Mouse (Mus musculus) stomach, embryonic 15.5 days (tissue): Measurements from ENCODE around the gene Gm5580. TPM values are rescaled to one million over a fixed set of nuclear protein-coding genes. Genes with fewer than 3 reads are reported as not detected.
"Not testable (repeated sequence)": the region's sequence is repeated elsewhere in the genome, so short reads cannot be mapped to it uniquely, and the experiment has no call there.

Experiments used
- ATAC-seq: fragments of 200-750 bp; cut with Nextera tagmentation; 2 replicates; pipeline ENCODE4 v1.8.0; 2017; ENCODE audit warnings: low read depth, moderate number of reproducible peaks, moderate TSS enrichment; ENCODE audit not compliant: insufficient read depth, low FRiP score
- H3K27ac ChIP-seq: fragments of 300-500 bp; sonication (generic); 2 replicates; pipeline ENCODE4 v1.5.1; 2015; ENCODE audit warnings: mild to moderate bottlenecking, inconsistent platforms
- H3K27me3 ChIP-seq: fragments of 300-500 bp; sonication (generic); replicated peaks from 2 replicates; pipeline ENCODE4 v1.6.1; 2015; ENCODE audit warnings: inconsistent platforms
- H3K36me3 ChIP-seq: fragments of 300-500 bp; sonication (generic); 2 replicates; pipeline ENCODE4 v1.6.1; 2015; ENCODE audit warnings: inconsistent platforms
- H3K4me1 ChIP-seq: fragments of 300-500 bp; sonication (generic); 2 replicates; pipeline ENCODE4 v1.6.1; 2015; ENCODE audit warnings: inconsistent platforms
- H3K4me2 ChIP-seq: fragments of 300-500 bp; sonication (generic); 2 replicates; pipeline ENCODE4 v1.6.1; 2015; ENCODE audit warnings: mild to moderate bottlenecking, inconsistent platforms
- H3K4me3 ChIP-seq: fragments of 300-500 bp; sonication (generic); replicated peaks from 2 replicates; pipeline ENCODE4 v1.5.1; 2015; ENCODE audit warnings: inconsistent platforms
- H3K9ac ChIP-seq: fragments of 300-500 bp; sonication (generic); 2 replicates; pipeline ENCODE4 v1.6.1; 2015; ENCODE audit warnings: inconsistent platforms
- H3K9me3 ChIP-seq: fragments of 300-500 bp; sonication (generic); 2 replicates; pipeline ENCODE4 v1.6.1; 2016; ENCODE audit warnings: inconsistent platforms
- WGBS: fragments of 180-500 bp; shearing (Covaris S2); methylation state at CpG from one replicate; pipeline ENCODE4 v1.1.7; 2015; 5-methylcytosine and 5-hydroxymethylcytosine counted together
- polyA plus RNA-seq: library from polyadenylated mRNA; unstranded; fragments of >200 nt; fragmentation: Nextera tagmentation; extraction: Ambion mirVana; gene quantifications from 2 replicates; pipeline ENCODE4 v1.2.1, GENCODE M21; 2015

Gm5580 gene
- 0.35 and 2.5 TPM in 2 replicates for polyA plus RNA-seq

DNA sequence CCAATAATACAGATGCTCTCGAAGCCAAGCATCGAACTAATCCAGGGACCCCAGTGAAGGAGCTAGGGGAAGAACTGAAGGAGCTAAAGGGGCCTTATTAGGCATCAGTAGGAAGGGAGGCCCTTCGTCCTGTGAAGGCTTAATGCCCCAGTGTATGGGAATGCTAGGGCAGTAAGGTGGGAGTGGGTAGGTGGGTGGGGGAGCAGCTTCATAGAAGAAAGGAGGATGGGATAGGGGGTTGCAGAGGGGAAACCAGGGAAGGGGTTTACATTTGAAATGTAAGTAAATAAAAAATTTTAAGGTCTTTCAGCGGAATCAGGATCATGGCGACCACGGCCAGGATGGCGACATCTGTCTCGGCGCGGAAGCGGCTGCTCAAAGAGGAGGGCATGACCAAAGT is at the start of gene Gm5580:
TSS of gene Gm5580 (plus strand) at position 301 of the 400 bp plus-strand sequence.
- not testable (repeated sequence) for H3K27ac ChIP-seq, H3K4me2 ChIP-seq, H3K4me3 ChIP-seq, ATAC-seq, H3K9me3 ChIP-seq, H3K36me3 ChIP-seq, H3K27me3 ChIP-seq, H3K4me1 ChIP-seq, H3K9ac ChIP-seq
- 92% methylated on average over 11 of the region's 11 CpGs for WGBS

DNA sequence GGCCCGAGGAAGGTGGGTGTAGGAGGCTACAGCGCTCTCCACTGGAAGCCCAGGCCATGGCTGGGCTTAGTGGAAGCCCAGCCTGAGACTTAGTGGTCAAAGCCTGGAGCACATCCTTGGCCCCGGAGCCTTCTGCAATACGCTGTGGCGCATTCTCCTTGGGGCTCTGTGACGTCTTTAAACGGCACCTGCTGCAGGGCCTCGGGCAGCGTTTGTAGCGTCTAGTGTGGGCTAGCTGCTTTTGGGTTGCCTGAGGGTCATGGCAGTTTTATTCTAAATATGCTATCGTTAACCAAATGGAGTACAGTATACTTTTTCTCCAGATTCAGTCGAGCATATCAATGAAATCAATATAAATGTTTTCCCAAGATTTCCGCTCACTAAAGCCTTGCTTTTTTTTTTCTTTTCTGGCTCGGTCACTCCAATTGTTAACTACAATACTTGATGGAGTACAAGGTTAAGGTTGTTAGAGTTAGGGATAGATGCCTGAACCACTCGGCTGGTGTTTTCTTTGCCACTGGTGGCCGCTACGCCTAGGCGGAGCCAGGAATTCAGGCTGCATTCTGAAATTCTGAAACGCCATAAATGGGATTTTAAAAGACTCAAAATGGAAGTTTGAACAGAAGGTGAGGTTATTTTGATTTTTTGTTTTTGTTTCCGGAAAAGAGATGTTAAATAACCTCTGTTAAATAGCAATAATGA is 44.5 kb upstream of the Gm5580 start, which contains the start of gene Olfr212:
TSS of gene Olfr212 (plus strand) at position 215 of the 702 bp plus-strand sequence.
- H3K4me3 ChIP-seq, H3K27me3 ChIP-seq, H3K9ac ChIP-seq, H3K4me1 ChIP-seq, H3K27ac ChIP-seq, H3K4me2 ChIP-seq, H3K9me3 ChIP-seq, H3K36me3 ChIP-seq, ATAC-seq: not testable (repeated sequence)
- WGBS, result 88% methylated on average over 20 of the region's 20 CpGs

GRCm38 (mm10) chr6:116514832-116515231 is 36.1 kb upstream of the Gm5580 start:
- Histone ChIP-seq H3K4me3 (no peak overlapping the region), H3K4me1 (no peaks in the 10 kb centered on the region), H3K9me3 (no peaks in the 10 kb centered on the region), H3K36me3 (no peaks in the 10 kb centered on the region), H3K9ac (no peak overlapping the region), H3K4me2 (no peak overlapping the region), H3K27ac (no peak overlapping the region), H3K27me3 (no peaks in the 10 kb centered on the region)
- ATAC-seq, result no peak

DNA sequence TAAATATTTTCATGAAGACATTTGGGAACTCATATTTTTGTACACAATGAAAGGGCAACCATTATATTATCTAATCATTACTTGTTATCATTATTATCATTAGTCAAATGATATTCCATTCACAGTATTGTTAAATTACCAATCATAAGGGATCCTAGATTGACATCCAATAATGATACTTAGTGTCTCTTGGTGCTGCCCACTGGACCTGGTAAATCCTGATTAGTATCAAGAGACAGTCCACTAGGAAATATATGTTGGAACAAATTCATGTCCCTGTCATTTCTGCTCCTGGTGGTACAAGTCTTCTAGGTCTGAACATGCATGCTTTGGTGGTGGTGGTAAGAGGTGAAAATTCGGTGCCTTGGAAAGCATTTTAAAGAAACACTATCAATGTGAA is 12.8 kb upstream of the Gm5580 start, which contains the start of gene Olfr213:
TSS of gene Olfr213 (plus strand) at position 301 of the 400 bp plus-strand sequence.
- no peak for ATAC-seq
- no peaks in the 10 kb centered on the region for H3K36me3 ChIP-seq
- WGBS, result 92% methylated on average over 1 of the region's 1 CpGs
- no peak within 1 kb of the TSS for H3K27ac ChIP-seq
- no peaks in the 10 kb centered on the region for H3K4me1 ChIP-seq
- no peak within 1 kb of the TSS for H3K9ac ChIP-seq
- no peaks in the 10 kb centered on the region for H3K9me3 ChIP-seq
- no peak within 1 kb of the TSS for H3K4me3 ChIP-seq
- H3K4me2 ChIP-seq, result no peak within 1 kb of the TSS
- no peaks in the 10 kb centered on the region for H3K27me3 ChIP-seq

- no peak for ATAC-seq
- no peaks in the 10 kb centered on the region for H3K36me3 ChIP-seq
- 74% methylated on average over 2 of the region's 2 CpGs for WGBS
These were observed 8.4 kb upstream of the Gm5580 start for GRCm38 (mm10) chr6:116542500-116542899.

GRCm38 (mm10) chr6:116553935-116554334 is 3.0 kb downstream of the Gm5580 start, which contains the start of gene Olfr214:
Gene Olfr214, plus strand, starts transcription at chr6:116554235.
- H3K9ac ChIP-seq, result no peak within 1 kb of the TSS
- WGBS, result 68% methylated on average over 1 of the region's 1 CpGs

More at GRCm38 (mm10) chr6:116542500-116542899, 8.4 kb upstream of the Gm5580 start:
- Histone ChIP-seq H3K9ac (no peak overlapping the region), H3K27me3 (no peaks in the 10 kb centered on the region), H3K4me2 (no peak overlapping the region), H3K27ac (no peak overlapping the region), H3K4me1 (no peaks in the 10 kb centered on the region), H3K9me3 (no peaks in the 10 kb centered on the region), H3K4me3 (no peak overlapping the region)

DNA sequence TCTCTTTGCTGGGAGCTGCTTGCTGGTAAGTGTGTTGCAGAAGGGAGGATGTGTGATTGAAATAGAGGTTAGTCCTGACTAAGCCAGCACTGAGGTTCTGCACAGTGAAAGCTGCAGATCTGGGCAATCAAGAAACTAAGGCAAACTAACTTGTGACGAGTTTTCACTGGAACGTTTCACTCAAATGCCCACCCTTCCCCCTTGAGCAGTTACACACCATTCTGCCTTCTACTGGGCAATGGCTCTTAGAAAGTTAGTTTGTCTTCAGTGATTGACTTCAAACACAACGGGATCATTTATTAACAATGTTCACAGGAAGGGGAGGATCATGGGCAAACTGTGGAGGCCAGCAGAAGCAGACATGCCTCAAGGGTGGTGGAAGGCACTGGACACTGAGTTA is 4.0 kb downstream of the Gm5580 start:
- WGBS, result 53% methylated on average over 3 of the region's 3 CpGs
- no peaks in the 10 kb centered on the region for H3K36me3 ChIP-seq

More at GRCm38 (mm10) chr6:116553935-116554334, 3.0 kb downstream of the Gm5580 start, which contains the start of gene Olfr214:
- Histone ChIP-seq H3K27me3 (no peaks in the 10 kb centered on the region), H3K4me1 (no peaks in the 10 kb centered on the region), H3K4me2 (no peak within 1 kb of the TSS), H3K27ac (no peak within 1 kb of the TSS), H3K4me3 (no peak within 1 kb of the TSS), H3K9me3 (no peaks in the 10 kb centered on the region), H3K36me3 (no peaks in the 10 kb centered on the region)
- no peak for ATAC-seq

GRCm38 (mm10) chr6:116569834-116570233 is 18.9 kb downstream of the Gm5580 start:
- H3K36me3 ChIP-seq, result no peaks in the 10 kb centered on the region
- no peaks in the 10 kb centered on the region for H3K9me3 ChIP-seq
- no peak overlapping the region for H3K4me3 ChIP-seq
- H3K9ac ChIP-seq, result no peak overlapping the region
- WGBS, result 35% methylated on average over 3 of the region's 3 CpGs
- no peak for ATAC-seq
- no peak overlapping the region for H3K27ac ChIP-seq
- H3K4me1 ChIP-seq, result no peaks in the 10 kb centered on the region
- no peaks in the 10 kb centered on the region for H3K27me3 ChIP-seq
- no peak overlapping the region for H3K4me2 ChIP-seq

More for the DNA sequence above, 4.0 kb downstream of the Gm5580 start:
- no peaks in the 10 kb centered on the region for H3K27me3 ChIP-seq
- H3K4me1 ChIP-seq, result no peaks in the 10 kb centered on the region
- no peak overlapping the region for H3K4me3 ChIP-seq
- ATAC-seq, result no peak
- no peak overlapping the region for H3K27ac ChIP-seq
- H3K4me2 ChIP-seq, result no peak overlapping the region
- no peaks in the 10 kb centered on the region for H3K9me3 ChIP-seq
- H3K9ac ChIP-seq, result no peak overlapping the region

DNA sequence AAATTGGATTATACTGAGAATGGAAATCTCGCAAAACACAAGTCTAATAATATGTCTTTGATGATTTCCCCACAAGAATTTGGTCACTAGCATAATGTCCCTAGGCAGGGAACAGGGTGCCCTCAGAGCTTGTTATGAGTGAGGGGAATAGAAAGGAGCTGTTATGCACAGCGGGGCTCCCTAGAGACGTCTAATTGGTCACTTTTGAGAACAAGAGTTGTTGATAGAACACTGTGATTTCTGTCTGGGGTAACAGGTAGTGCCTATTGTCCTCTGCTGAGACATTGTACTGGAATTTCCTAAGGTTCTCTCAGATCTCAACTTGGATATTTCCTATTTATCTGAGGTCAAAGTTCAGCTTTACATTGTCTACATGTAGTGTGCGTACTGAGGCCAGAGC is 33.2 kb downstream of the Gm5580 start, which contains the start of gene Olfr215:
TSS of gene Olfr215 (minus strand) at position 101 of the 400 bp plus-strand sequence.
- no peak for ATAC-seq

DNA sequence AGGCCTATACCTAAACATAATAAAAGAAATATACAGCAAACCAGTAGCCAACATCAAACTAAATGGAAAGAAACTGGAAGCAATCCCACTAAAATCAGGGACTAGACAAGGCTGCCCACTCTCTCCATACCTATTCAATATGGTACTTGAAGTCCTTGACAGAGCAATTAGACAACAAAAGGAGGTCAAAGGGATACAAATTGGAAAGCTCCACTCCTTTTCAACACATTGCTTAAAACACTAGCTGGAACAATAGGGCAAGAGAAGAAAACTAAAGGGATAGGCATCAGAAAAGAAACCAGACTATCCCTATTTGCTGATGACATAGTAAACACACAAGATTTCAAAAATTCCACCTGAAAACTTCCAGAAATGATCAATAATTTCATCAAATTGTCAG is 50.0 kb downstream of the Gm5580 start:
- H3K27me3 ChIP-seq, H3K4me1 ChIP-seq, H3K4me2 ChIP-seq, ATAC-seq, H3K4me3 ChIP-seq, H3K27ac ChIP-seq, H3K9ac ChIP-seq, H3K9me3 ChIP-seq, H3K36me3 ChIP-seq: not testable (repeated sequence)

More for the DNA sequence above, 33.2 kb downstream of the Gm5580 start, which contains the start of gene Olfr215:
- WGBS, result 72% methylated on average over 4 of the region's 4 CpGs
- Histone ChIP-seq H3K9ac (no peak within 1 kb of the TSS), H3K4me3 (no peak within 1 kb of the TSS), H3K27me3 (no peaks in the 10 kb centered on the region), H3K9me3 (no peaks in the 10 kb centered on the region), H3K4me1 (no peaks in the 10 kb centered on the region), H3K4me2 (no peak within 1 kb of the TSS), H3K36me3 (no peaks in the 10 kb centered on the region), H3K27ac (no peak within 1 kb of the TSS)
